Mouse (Mus musculus) cerebral cortex, adult 2 months (tissue): Measurements from ENCODE around the gene Farsa.

ENCODE experiments used
- WGBS: fragments of 180-500 bp; shearing (Covaris S2); methylation state at CpG from one replicate; pipeline ENCODE4 v1.1.7; 2018; 5-methylcytosine and 5-hydroxymethylcytosine counted together

The Farsa gene

DNA sequence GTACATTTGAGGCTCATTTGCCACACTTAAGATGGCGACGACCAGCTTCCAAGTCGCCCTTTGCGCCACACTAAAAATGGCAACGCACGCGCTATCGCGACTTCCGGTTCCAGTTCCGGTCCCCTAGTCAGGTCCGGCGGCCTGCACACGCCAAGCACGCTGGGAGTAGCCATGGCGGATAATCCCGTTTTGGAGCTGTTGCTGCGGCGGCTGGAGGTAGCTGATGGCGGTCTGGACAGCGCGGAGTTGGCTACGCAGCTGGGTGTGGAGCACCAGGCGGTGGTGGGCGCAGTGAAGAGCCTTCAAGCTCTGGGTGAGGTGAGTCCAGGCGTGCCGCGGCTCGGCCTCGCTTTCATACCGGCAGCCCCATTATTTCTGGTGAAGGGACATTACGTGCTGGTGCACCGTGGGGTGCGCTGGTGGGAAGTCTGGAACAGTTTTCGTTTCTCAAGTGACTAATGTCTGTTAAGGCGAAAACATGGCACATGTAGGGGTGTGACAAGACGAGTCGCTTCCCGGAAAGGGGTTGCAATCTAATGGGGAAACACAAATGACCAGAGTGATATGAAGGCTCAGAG lies at the start of gene Farsa:
TSS of gene Farsa (plus strand) at position 126 of the 578 bp plus-strand sequence.
- WGBS = under 1% methylated on average over 39 of the region's 39 CpGs

GRCm38 (mm10) chr8:84809109-84809940 lies 47.5 kb upstream of the Farsa start:
- 65% methylated on average over 12 of the region's 12 CpGs for WGBS

DNA sequence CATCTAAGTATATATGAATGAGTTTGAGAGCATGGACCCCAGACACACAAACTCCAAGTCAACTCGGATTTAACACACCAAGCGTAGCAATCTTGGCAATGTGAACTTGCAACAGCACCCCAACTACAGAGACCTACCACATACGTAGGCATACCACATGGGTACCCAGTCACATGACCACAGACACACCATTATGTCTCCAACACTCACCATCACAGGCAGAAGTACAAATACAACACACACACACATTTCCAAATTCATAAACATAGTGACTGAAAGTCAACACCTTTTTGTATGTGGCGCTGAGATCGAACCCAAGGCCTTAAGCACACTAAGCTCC lies 46.9 kb upstream of the Farsa start:
- 69% methylated on average over 5 of the region's 5 CpGs for WGBS

GRCm38 (mm10) chr8:84810896-84811295 lies 45.9 kb upstream of the Farsa start:
- under 1% methylated on average over 32 of the region's 32 CpGs for WGBS

DNA sequence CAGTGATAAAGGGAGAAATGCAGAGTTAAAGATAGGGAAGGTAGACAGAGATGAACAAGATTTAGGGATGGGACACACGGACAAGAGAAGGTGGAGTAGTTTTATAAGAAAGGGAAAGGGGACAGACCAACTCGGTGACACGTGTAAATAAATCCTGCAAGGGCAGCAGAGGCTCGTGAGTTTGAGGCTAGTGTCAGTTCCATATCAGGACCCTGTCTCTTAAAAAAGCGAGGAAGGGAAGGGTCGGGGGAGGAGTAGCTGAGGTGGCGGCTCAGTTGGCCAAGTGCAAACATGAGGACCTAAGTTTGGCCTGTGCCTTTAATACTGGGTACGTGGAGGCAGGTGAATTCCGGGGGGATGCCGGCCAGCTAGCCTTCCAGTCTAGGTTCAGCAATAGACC lies 45.5 kb upstream of the Farsa start:
- 28% methylated on average over 10 of the region's 10 CpGs for WGBS

DNA sequence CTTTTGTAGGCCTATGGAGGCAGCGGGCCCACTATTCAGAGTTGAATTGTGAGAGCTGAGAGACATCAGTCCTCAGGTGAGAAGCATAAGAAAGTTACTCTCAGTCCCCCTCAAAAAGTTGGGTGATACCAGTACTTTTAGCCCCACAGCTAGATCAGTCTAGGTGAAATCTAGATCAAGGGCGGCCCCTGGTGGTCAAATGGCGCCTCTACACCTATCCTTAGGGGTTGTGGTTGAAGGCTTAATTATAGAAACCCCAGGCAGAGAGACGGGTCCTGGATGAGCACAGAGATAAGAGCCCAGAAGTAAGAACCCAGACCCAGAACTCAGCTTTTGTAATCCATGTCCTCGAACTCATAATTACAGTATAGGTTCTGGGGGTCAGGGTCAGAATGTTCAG lies 43.7 kb upstream of the Farsa start:
- WGBS = under 1% methylated on average over 5 of the region's 5 CpGs

DNA sequence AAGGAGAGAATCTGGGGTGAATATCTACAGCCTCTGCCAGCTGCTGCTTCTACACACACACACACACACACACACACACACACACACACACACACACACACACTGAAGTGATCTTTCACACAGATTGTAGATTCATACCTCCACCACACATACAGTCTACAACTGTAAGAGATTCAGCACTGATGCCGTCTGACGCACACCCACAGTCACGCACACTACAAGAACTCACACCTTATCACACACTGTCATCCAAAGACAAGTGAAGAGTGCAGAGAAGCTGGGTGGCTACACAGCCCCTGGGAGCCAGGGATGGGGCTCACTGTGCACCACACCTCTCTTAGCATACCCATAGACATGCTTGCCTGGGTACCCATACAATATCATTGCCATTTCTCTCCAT lies 43.0 kb upstream of the Farsa start:
- WGBS = 49% methylated on average over 3 of the region's 3 CpGs

DNA sequence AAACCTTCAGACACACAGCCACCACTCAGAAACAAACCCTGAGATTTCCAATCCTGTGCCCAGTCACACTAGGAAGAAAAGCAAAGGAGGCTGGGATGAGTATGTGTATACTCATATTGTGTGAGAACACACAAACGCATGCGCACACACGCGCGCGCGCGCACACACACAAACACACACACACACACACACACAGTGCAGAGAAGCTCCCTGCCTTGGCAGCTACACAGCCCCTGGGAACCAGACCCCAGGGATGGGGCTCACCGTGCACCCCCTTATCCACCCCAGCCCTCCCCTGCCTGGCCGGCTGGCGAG lies 42.6 kb upstream of the Farsa start:
- WGBS = 57% methylated on average over 11 of the region's 11 CpGs

GRCm38 (mm10) chr8:84814555-84815441 lies 42.0 kb upstream of the Farsa start:
- WGBS = 25% methylated on average over 19 of the region's 19 CpGs

DNA sequence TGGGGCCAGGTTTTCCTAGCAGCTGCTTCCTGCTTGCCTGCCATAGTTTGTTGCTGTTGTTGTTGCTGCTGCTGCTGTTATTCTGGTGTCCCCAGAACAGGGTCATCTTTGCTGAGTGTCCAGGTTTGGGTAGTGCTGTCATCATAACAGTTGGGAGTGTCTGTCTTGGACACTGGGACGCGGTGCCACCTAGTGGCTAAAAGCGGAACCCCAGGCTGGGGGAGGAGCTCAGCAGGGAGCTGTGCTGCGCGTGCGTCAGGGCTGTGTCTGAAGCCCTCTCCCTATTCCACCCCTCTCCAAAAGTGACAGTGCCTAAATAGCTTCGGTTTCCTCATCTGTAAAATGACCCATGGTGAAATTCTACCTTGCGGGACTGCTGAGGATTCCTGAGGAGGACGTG lies 41.2 kb upstream of the Farsa start:
- 16% methylated on average over 9 of the region's 9 CpGs for WGBS

DNA sequence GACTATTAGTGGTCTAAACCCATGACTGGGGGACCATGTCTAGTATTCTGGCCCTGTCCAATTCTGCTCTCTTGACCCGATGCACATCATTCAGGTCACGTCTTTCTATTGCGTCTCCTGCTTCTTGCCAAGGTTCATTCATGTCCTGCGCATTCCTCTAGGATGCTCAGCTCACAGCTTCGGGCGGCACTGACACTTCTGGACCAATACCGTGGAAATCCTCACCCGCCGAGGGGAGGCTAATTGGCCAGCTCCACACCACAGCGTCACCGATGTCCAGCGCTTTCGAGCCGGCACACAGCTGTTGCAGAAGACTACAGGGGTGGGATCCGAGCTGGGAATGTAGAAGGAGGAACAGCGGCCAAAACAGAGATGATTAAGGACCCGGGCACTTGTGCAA lies 40.7 kb upstream of the Farsa start:
- 80% methylated on average over 17 of the region's 17 CpGs for WGBS

DNA sequence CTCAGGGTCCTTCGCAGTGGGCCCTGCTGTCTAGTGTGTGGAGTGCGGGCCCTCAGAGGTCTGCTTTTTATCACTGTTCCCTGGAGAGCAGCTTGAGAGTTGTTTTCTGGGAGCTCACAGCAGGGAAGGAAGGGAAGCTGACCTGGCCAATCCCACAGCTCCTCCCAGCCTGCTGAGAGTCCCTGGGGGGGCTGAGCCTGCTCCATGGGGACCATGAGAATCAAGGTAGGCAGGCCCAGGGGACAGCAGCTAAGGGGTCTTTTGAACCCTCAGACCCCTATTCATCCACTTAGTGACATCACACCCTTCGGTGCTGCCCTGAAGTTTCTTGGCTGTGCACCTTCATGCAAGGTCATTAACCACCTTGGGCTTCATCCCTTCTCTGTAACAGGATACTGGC lies 34.1 kb upstream of the Farsa start, which contains the start of gene Dand5:
TSS of gene Dand5 (minus strand) at position 101 of the 400 bp plus-strand sequence.
- 66% methylated on average over 3 of the region's 3 CpGs for WGBS

DNA sequence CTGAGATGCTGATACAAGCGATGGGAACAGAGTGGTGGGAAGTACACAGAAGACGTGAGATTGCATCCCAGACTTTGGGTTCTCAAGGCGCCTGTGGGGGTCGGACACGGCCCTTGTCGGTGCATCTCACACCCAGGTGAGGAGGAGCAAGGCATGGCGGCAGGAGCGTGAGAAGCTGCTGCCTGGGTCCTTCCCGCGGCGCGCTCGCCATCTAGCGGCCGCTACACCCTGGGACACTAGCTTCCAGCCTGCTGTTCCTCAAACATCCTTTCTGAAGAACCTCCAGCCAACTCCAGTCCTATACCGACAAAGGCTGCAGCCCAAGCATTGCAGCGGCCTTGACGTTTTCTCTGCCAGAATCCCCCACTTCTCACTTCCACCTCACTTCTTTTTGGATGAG lies 33.1 kb upstream of the Farsa start:
- WGBS = 1% methylated on average over 18 of the region's 18 CpGs

- WGBS = 73% methylated on average over 4 of the region's 4 CpGs
Observed at GRCm38 (mm10) chr8:84825636-84826035, 31.2 kb upstream of the Farsa start.

GRCm38 (mm10) chr8:84826518-84826917 lies 30.3 kb upstream of the Farsa start:
- WGBS = 89% methylated on average over 2 of the region's 2 CpGs

GRCm38 (mm10) chr8:84831490-84831889 lies 25.3 kb upstream of the Farsa start, which contains the start of gene Gadd45gip1:
Gadd45gip1 (plus strand) TSS chr8:84831522.
- WGBS = 58% methylated on average over 11 of the region's 11 CpGs

DNA sequence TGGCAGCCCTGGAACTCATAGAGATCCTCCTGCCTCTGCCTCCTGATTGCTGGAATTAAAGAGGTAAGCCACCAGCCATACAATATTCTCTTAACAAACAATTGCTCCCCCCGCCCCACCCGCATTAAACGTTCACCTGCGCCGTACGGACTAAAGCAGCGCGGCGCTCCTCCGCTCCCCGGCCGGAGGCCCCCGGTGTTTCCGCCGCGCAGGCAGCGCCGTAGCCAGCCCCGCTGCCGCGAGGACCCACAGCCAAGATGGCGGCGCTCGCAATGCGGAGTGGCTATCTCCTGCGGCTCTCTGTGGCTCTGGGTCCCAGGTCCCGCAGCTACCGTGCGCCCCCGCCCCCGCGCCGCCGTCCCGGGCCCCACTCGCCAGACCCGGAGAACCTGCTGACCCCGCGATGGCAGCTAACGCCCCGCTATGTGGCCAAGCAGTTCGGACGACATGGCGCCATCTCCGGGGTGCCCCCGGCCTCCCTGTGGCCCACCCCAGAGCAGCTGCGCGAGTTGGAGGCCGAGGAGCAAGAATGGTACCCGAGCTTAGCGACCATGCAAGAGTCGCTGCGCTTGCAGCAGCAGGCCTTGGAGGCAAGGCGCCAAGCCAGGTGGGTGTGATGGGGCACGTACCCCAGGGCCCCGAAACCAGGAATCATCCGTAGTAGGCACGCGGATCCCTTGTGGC lies 24.6 kb upstream of the Farsa start:
- WGBS = under 1% methylated on average over 59 of the region's 59 CpGs

DNA sequence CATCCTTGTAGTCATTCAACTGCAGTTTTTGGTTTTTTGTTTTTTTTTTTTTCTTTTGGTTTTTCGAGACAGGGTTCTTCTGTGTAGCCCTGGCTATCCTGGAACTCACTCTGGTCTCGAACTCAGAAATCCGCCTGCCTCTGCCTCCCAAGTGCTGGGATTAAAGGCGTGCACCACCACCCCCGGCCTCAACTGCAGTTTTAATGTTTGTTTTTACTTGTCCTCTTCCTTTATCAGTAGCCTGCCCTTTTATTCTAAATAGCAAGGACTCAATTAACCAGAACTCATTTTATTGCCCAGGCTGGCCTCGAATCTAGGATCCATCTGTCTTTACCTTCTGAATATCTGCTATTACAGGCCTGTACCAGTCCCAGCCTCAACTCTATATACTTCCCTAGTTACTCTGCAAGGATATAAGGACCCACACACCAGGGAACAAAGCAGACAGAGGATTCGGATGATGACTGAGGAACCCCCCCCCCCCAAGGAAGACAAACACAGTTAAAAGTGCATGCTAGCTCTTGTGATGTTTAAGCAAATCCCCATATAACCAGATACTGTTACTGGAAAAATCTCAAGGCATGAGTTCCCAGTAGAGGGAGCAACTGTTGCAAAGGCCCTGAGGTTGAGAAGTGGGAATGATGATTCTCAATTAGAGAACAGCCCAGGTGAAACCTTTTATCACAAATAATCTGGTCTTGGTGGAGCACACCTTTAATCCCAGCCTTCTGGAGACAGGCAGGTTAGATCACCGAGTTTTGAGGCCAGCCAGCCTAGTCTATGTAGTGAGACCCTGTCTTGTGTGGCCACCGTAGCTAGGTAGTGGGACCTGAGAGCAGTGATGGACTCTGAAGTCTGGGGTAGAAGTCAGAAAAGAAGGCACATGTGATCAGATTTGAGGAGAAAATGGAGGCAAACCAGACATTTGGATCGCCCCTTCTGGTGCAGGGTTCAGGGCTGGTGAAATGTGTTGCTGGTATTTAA lies 23.7 kb upstream of the Farsa start:
- WGBS = 51% methylated on average over 10 of the region's 10 CpGs

GRCm38 (mm10) chr8:84834002-84834865 lies 22.6 kb upstream of the Farsa start:
- WGBS = 56% methylated on average over 19 of the region's 19 CpGs
